Mouse (Mus musculus): ENCODE results near the gene Pou3f1.
"Not testable (repeated sequence)": the region's sequence is repeated elsewhere in the genome, so short reads cannot be mapped to it uniquely, and the experiment has no call there.

Pou3f1 gene

GRCm38 (mm10) chr4:124692416-124692861 is 35.8 kb downstream of the Pou3f1 start:
- no peak for DNase-seq (ENCODE audit: inconsistent ontology term)

- peak; percentile 90 for DNase-seq (ENCODE audit: inconsistent ontology term)
Observed at GRCm38 (mm10) chr4:124693135-124693894, 36.7 kb downstream of the Pou3f1 start, which contains the start of gene Utp11. Gene Utp11 (minus strand): TSS chr4:124693600.

DNA sequence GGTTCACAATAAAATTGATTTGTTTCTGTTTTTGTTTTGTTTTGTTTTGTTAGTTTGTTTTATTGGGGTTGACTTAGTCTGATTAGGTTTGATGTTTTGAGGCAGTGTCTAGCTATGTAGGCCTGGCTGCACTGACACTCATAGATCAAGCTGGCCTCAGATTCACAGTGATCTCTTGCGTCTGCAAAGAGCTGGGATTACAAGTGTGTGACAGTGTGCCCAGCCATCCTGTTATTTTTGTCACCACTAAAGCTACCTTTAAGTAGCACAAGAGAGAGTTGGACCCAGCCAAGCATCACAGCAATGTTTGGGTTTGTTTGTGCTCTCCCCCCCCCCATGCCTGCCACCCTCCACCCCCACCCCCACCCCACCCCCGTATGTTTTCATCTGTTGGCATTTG is 38.0 kb downstream of the Pou3f1 start:
- DNase-seq (ENCODE audit: inconsistent ontology term): no peak

GRCm38 (mm10) chr4:124695786-124696516 is 39.3 kb downstream of the Pou3f1 start:
- DNase-seq (ENCODE audit: inconsistent ontology term): no peak

- DNase-seq (ENCODE audit: inconsistent ontology term): no peak
Observed at GRCm38 (mm10) chr4:124699791-124700190, 43.2 kb downstream of the Pou3f1 start.

DNA sequence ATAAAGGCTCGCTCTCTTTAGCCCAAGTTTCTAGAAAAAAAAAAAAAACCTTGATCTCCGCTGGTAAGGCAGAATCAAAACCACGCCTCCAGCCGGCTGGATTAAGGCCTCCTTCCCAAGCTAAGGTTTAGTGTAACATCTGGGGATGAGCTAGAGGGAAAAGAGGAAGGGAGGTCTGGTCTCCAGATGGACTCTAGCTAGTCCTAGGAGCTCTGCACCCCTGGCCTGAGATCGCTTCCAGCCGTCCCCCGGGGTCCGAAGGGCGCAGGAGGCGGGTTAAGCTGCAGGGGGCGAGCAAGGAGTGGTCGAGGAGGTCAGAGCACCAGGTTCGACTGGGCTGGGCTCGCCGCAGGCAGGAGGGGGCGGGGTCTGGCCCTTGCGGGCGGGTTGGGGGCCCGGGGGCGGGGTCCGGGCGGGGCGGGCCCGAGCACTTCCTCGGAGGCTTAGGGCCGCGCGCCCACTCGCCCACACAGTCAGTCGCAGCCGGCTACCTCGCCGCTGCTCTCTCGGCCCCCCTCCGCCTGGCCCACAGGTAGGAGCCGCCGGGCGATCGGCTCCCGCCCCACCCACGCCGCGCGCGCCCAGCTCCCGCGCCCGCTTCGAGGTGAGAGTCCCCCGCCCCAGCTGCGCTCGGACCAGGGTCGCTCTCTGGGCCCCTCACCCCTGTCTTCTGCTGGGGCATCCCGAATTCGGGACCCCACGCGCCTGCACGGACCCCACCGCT is 43.8 kb downstream of the Pou3f1 start, which contains the start of gene Fhl3:
TSS of gene Fhl3 (plus strand) at position 454 of the 724 bp plus-strand sequence.
- DNase-seq (ENCODE audit: inconsistent ontology term): peak; percentile 72

- DNase-seq (ENCODE audit: inconsistent ontology term): peak; percentile 41
Observed at GRCm38 (mm10) chr4:124701052-124701845, 44.6 kb downstream of the Pou3f1 start.

DNA sequence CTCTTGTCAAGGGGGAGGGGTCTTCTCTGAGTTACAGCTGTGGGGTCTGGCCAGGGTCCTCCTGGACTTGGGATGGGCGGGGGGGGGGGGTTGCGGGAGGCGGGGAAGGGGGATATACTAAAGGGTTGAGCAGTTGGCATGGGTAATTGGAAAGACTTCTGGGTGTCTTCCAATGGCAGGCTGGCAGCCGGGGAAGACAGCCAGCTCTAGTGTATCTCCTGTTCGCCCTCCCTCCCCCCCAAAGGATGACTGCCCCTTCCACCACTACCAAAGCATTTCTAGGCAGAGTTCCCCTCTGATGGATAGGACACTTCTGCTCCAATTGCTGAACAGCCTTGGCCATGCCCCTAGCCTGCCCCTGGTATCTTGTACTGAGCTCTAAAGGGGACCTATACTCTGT is 45.3 kb downstream of the Pou3f1 start:
- no peak for DNase-seq (ENCODE audit: inconsistent ontology term)

GRCm38 (mm10) chr4:124703406-124703805 is 46.8 kb downstream of the Pou3f1 start:
- DNase-seq (ENCODE audit: inconsistent ontology term): peak; percentile 38

DNA sequence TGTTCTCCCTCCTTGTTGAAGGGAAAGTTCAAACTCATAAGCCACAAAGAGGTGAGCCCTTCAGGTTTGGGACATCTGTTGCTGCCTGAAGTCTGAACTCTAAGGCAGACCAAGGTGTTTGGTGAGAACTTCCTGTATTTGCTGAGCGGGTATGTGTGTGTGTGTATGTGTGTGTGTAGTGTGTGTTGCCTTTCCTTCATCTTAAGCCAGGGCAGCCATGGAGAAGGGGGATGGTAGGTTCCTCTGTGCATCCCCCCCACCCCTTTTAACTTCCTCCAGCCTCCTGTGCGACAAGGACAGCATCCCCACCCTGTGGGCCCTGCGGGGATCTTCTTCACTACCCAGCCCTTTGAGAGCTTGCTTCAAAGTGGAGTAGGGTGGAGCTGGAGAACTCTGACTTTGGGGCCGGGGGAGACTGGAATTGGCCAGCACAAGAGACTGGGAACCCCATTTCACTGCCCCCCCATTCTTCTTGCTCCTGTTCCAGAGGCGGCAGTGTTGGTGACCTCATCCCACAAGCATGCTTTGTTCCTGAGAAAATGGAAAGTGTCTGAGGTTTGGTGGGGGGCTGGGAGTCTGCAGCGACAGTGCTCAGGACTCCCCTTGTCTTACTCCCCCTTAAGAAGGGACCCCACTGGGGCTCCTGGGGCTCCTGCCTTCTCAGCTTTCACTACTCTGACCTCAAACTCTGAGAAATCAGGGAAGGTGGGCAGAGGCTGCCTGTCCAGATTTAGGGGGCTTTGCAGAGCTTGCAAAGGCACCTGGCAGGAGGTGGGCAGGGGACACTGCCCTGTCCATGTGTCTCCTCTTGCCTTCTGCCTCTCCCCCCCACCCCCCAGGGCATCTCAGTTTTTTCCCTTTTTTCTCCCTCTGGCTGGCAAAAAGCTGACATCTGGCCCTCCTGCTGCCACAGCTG is 47.5 kb downstream of the Pou3f1 start:
- DNase-seq (ENCODE audit: inconsistent ontology term): peak; percentile 68

DNA sequence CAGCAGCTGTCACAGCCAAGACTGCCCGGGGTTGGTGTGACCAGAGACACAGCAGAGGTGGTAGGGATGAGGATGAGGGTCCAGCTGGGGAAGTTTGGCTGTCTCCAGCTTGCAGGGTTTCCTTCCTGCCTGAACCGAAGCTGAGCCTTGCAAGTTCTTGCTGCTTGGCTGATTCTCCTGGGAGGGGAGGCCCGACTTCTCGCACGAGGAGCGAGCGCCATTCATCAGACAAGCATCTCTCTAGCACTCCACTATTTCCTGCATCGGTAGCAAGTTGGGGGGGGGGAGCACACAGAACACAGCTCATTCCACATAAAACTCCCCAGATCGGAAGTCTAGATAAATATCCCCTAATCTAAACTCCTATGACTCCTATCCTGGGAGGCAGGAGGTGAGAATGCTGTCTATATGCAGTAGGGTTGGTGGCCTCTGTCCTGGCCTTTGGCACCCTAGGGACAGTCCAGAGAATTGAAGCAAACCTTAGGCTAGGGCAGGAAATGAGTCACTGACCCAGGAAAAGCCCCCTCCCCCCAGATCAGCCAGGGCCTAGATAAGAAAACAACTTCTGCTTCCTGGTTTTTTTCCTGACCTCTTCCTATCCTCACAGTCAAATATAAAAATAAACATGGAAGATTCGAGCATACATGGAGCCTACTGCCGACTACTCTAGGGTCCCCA is 48.3 kb downstream of the Pou3f1 start:
- peak; percentile 41 for DNase-seq (ENCODE audit: inconsistent ontology term)

GRCm38 (mm10) chr4:124705661-124706269 is 49.2 kb downstream of the Pou3f1 start:
- DNase-seq (ENCODE audit: inconsistent ontology term): no peak

GRCm38 (mm10) chr4:124707381-124708199 is 51.0 kb downstream of the Pou3f1 start:
- DNase-seq (ENCODE audit: inconsistent ontology term): not testable (repeated sequence)

DNA sequence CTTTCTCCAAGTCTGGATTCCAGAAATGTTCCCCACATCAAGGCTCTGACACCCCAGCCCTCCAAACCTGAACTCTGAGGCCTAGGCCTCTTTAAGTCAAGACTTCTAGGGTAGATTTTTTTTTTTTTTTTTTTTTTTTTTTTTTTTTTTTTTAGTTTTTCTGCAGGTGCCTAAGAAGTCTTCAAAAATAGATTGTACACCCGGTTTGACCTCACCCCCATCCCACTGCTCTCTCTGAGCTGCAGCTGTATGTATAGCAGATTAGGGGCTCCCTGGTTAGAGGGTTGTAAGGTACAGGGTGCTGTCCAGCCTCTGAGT is 51.6 kb downstream of the Pou3f1 start:
- DNase-seq (ENCODE audit: inconsistent ontology term): not testable (repeated sequence)

DNA sequence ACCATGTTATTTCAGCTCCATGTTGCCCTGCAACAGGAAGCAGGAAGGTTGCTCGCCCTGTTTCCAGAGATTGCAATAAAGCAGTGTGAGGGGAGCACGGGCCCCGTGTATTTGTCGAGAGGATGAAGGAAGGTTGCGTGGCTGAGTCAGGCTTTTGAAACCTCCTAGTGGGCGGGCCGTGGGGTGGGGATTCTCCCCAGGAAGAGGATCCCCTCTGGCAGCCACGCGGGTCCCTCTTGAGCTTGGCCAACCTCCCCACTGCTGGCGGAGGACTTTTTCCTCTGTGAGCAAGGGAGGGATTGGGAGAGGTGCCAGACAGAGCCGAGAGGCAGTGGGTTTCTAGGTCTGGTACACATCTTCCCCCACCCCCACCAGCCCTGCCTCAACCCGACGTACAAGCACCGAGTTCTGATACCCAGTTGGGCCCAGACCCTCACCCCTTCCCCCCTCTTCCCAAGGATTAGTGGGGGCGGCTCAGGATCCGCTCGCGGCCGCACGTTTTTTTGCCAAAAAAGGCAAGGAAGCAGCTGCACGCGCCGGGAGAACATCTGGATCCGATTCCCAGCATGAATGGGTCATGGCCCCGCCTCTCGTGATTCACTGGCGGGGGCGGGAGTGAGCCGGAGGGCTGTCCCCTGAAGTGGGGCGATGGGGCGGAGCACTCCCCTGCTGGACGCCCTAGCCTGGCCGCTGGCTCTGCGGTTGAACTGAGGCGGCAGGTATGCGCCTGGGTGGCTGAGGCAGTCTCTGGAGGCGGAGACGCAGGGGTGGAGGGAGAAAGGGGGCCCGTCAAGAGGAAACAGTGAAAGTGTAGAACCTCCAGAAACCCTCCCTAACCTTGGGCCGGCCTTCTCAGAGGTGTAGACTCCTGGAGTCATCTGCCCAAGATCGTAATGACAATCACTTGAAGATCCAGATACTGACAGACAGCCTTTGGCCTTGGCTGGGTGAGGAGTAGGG is 52.2 kb downstream of the Pou3f1 start:
- peak; percentile 96 for DNase-seq (ENCODE audit: inconsistent ontology term)

DNA sequence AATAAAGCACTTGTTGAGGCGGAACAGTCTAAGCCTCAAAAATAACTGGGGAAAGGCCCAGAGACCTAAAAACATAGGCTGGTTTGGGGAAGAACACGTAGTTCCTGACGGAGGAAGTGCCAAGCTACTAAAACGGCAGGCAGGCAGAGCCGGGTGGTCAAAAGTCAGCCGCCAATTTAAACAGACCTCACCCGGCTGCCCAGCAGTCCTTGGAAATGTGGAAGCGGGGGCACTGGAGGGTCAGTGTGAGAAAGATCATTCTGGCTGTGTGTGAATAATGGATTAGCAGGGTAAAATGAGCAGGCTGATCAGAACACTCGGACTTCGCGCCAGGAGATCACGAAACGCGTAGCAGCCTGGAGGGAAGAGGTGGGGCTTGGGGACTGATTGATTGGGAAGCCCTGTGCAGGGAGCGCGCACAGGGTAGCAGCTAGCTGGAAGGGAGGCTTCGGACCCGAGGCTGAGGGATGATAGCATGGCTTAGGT is 53.4 kb downstream of the Pou3f1 start:
- no peak for DNase-seq (ENCODE audit: inconsistent ontology term)
